Mouse (Mus musculus) lung, postnatal 25 days (tissue): ENCODE measurements around the gene Ctns.
A peak's percentile ranks its signal among the peaks of the same experiment; 100 is the strongest.

ENCODE experiments used
- DNase-seq: peaks from one replicate; pipeline ENCODE4 v3.0.0; 2022; ENCODE audit warnings: low spot score

Ctns gene

GRCm38 (mm10) chr11:73193047-73193446 is 5.8 kb downstream of the Ctns start:
- no peak for DNase-seq

- DNase-seq: no peak
Observed at GRCm38 (mm10) chr11:73187231-73187630, 11.6 kb downstream of the Ctns start.

- DNase-seq: no peak
Observed at GRCm38 (mm10) chr11:73185872-73186615, 12.8 kb downstream of the Ctns start.

GRCm38 (mm10) chr11:73177895-73178294 is 20.9 kb downstream of the Ctns start:
- no peak for DNase-seq

- peak; percentile 88 for DNase-seq
Observed at GRCm38 (mm10) chr11:73177509-73177875, 21.4 kb downstream of the Ctns start.

- peak; percentile 98 for DNase-seq
Observed at GRCm38 (mm10) chr11:73176608-73177508, 22.0 kb downstream of the Ctns start, which contains the start of the genes Emc6 and Tax1bp3. Gene Emc6 (minus strand): TSS chr11:73177037. Gene Tax1bp3 (plus strand): TSS chr11:73177083.

- no peak for DNase-seq
Observed at GRCm38 (mm10) chr11:73176186-73176585, 22.7 kb downstream of the Ctns start.

- DNase-seq: peak; percentile 90
Observed at GRCm38 (mm10) chr11:73175612-73176011, 23.2 kb downstream of the Ctns start.

GRCm38 (mm10) chr11:73172186-73172585 is 26.7 kb downstream of the Ctns start:
- peak; percentile 91 for DNase-seq

- peak; percentile 59 for DNase-seq
Observed at GRCm38 (mm10) chr11:73169231-73169630, 29.6 kb downstream of the Ctns start.

GRCm38 (mm10) chr11:73168576-73168975 is 30.3 kb downstream of the Ctns start:
- no peak for DNase-seq

GRCm38 (mm10) chr11:73168071-73168470 is 30.8 kb downstream of the Ctns start:
- no peak for DNase-seq

GRCm38 (mm10) chr11:73162284-73162683 is 36.6 kb downstream of the Ctns start:
- DNase-seq: no peak

GRCm38 (mm10) chr11:73161616-73162015 is 37.2 kb downstream of the Ctns start:
- DNase-seq: no peak

- DNase-seq: peak; percentile 56
Observed at GRCm38 (mm10) chr11:73160811-73161200, 38.0 kb downstream of the Ctns start.

GRCm38 (mm10) chr11:73159957-73160810 is 38.7 kb downstream of the Ctns start, which contains the start of gene P2rx5:
Gene P2rx5 (plus strand): TSS chr11:73160421.
- no peak for DNase-seq

GRCm38 (mm10) chr11:73155071-73155470 is 43.8 kb downstream of the Ctns start:
- no peak for DNase-seq

- DNase-seq: no peak
Observed at GRCm38 (mm10) chr11:73148209-73148608, 50.6 kb downstream of the Ctns start.

GRCm38 (mm10) chr11:73146975-73147365 is 51.9 kb downstream of the Ctns start:
- no peak for DNase-seq

GRCm38 (mm10) chr11:73146026-73146974 is 52.5 kb downstream of the Ctns start:
- no peak for DNase-seq

GRCm38 (mm10) chr11:73144261-73144681 is 54.6 kb downstream of the Ctns start:
- peak; percentile 83 for DNase-seq
